Mouse (Mus musculus) myocyte (in vitro differentiated cells): ENCODE data around the gene Gpr156. TPM values are rescaled to one million over a fixed set of nuclear protein-coding genes. Genes with fewer than 3 reads are reported as not detected.

Experiments
- H3K27me3 ChIP-seq: one replicate; pipeline ENCODE4 v1.6.1; 2011; ENCODE audit not compliant: control insufficient read depth, insufficient read depth, insufficient read length
- H3K36me3 ChIP-seq: one replicate; pipeline ENCODE4 v1.6.1; 2011; ENCODE audit not compliant: control insufficient read depth, insufficient read depth
- H3K4me2 ChIP-seq: one replicate; pipeline ENCODE4 v1.6.1; 2011; ENCODE audit warnings: low read depth, control low read depth
- H3K4me3 ChIP-seq: one replicate; pipeline ENCODE4 v1.5.1; 2011; ENCODE audit warnings: mild to moderate bottlenecking, control low read depth, moderate library complexity
- H3K79me2 ChIP-seq: one replicate; pipeline ENCODE4 v1.6.1; 2011; ENCODE audit not compliant: control insufficient read depth, insufficient read depth
- H3ac ChIP-seq: one replicate; pipeline ENCODE4 v1.6.1; 2011; ENCODE audit not compliant: control insufficient read depth, insufficient read length
- CEBPB ChIP-seq: IDR thresholded peaks from 2 replicates; pipeline ENCODE4 v1.6.1; 2011; ENCODE audit warnings: mild to moderate bottlenecking, moderate library complexity; ENCODE audit not compliant: poor library complexity, insufficient read depth, severe bottlenecking
- E2F4 ChIP-seq: IDR thresholded peaks from one replicate; pipeline ENCODE4 v1.6.1; 2011; ENCODE audit warnings: mild to moderate bottlenecking, control low read depth, moderate library complexity; ENCODE audit not compliant: insufficient read depth
- MAX ChIP-seq: IDR thresholded peaks from one replicate; pipeline ENCODE4 v1.6.1; 2011; ENCODE audit warnings: low read depth, mild to moderate bottlenecking, control low read depth
- MYOD1 ChIP-seq, 3 experiments: IDR thresholded peaks; one replicate each; pipeline ENCODE4 v1.6.1; 2011; ENCODE audit warnings: control low read depth in 2 of 3, low read depth in 2 of 3, mild to moderate bottlenecking in 2 of 3, moderate library complexity in 1 of 3; ENCODE audit not compliant: insufficient read length in 2 of 3, control insufficient read depth in 1 of 3
- MYOG ChIP-seq, 3 experiments: IDR thresholded peaks; one replicate each; pipeline ENCODE4 v1.6.1; 2011; ENCODE audit warnings: control low read depth in 2 of 3, low read depth in 2 of 3, mild to moderate bottlenecking in 2 of 3; ENCODE audit not compliant: insufficient read length in 2 of 3, control insufficient read depth in 1 of 3, insufficient read depth in 1 of 3
- POLR2A ChIP-seq: IDR thresholded peaks from one replicate; pipeline ENCODE4 v1.6.1; 2011; ENCODE audit warnings: low read depth, mild to moderate bottlenecking, control low read depth, moderate library complexity; ENCODE audit not compliant: insufficient read length
- POLR2AphosphoS2 ChIP-seq: IDR thresholded peaks from one replicate; pipeline ENCODE4 v1.6.1; 2011; ENCODE audit warnings: low read depth, control low read depth; ENCODE audit not compliant: insufficient read length
- REST ChIP-seq: IDR thresholded peaks from one replicate; pipeline ENCODE4 v1.6.1; 2011; ENCODE audit warnings: mild to moderate bottlenecking, control low read depth, moderate library complexity; ENCODE audit not compliant: insufficient read depth, insufficient read length
- SRF ChIP-seq: IDR thresholded peaks from one replicate; pipeline ENCODE4 v1.6.1; 2011; ENCODE audit warnings: low read depth; ENCODE audit not compliant: control insufficient read depth, insufficient read length
- TCF12 ChIP-seq: IDR thresholded peaks from one replicate; pipeline ENCODE4 v1.6.1; 2011; ENCODE audit warnings: mild to moderate bottlenecking, control low read depth; ENCODE audit not compliant: poor library complexity, insufficient read depth, severe bottlenecking
- TCF3 ChIP-seq: IDR thresholded peaks from one replicate; pipeline ENCODE4 v1.6.1; 2011; ENCODE audit warnings: low read depth, control low read depth; ENCODE audit not compliant: insufficient read length
- USF1 ChIP-seq: IDR thresholded peaks from one replicate; pipeline ENCODE4 v1.6.1; 2011; ENCODE audit warnings: low read depth, mild to moderate bottlenecking, control low read depth, moderate library complexity
- polyA plus RNA-seq: library from polyadenylated mRNA; unstranded; fragments of >200 nt; fragmentation: generic; extraction: Trizol; gene quantifications from one replicate; pipeline ENCODE4 v1.2.1, GENCODE M21; 2012; ENCODE audit warnings: missing spikeins

The Gpr156 gene
- 0.06 TPM for polyA plus RNA-seq

DNA sequence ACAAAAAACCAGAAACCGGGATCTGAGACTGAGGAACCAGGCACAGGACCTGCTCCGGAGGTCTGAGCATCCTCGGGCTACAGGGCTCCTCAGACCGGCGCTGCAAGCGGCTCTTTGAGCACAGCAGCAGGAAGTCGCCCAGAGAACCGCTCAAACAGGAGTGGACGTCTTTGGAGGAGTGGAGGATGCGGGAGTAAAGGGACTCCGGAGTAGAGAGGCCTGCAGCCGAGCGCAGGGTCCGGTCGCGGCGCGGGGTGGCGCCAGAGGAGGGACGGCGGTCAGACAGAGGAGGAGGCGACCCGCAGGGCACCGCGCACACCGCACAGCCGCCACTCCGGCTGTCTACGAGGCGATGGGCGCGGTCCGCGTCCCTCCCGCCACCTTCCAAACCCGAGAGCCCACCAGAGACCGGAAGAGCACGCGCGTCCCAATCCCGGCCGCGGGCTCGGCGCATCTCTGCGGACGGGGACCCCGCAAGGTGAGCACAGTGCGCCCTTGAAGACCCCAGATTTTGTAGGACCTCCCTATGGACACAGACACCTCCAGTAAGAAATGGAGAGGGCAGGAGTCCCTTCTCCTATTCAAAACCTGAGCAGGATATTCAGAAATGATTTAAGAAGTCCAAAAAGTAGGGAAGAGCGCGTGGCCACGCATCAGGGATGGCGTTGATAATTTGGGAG, at the start of gene Gpr156:
Gene Gpr156 (plus strand): TSS at position 359 of the 680 bp plus-strand sequence.
- peaks cover 6% of the 10 kb centered on the region for H3K27me3 ChIP-seq
- H3K36me3 ChIP-seq: no peaks in the 10 kb centered on the region
- no peak within 1 kb of the TSS for H3K4me2 ChIP-seq
- H3K79me2 ChIP-seq: no peaks in the 10 kb centered on the region
- TF ChIP-seq TCF12 (no peak), CEBPB (no peak), TCF3 (no peak), MAX (no peak), E2F4 (no peak), SRF (no peak), REST (no peak), USF1 (no peak), POLR2A (no peak), POLR2AphosphoS2 (no peak), MYOG (IDR thresholded peaks at IDR 0.05; ENCODE audit: control insufficient read depth in 1 of 3, insufficient read depth in 1 of 3, insufficient read length in 2 of 3, low read depth in 2 of 3) (no peak), MYOD1 (IDR thresholded peaks at IDR 0.05; ENCODE audit: control insufficient read depth in 1 of 3, insufficient read length in 2 of 3, low read depth in 2 of 3) (no peak)
- no peak within 1 kb of the TSS for H3K4me3 ChIP-seq
- no peak within 1 kb of the TSS for H3ac ChIP-seq

DNA sequence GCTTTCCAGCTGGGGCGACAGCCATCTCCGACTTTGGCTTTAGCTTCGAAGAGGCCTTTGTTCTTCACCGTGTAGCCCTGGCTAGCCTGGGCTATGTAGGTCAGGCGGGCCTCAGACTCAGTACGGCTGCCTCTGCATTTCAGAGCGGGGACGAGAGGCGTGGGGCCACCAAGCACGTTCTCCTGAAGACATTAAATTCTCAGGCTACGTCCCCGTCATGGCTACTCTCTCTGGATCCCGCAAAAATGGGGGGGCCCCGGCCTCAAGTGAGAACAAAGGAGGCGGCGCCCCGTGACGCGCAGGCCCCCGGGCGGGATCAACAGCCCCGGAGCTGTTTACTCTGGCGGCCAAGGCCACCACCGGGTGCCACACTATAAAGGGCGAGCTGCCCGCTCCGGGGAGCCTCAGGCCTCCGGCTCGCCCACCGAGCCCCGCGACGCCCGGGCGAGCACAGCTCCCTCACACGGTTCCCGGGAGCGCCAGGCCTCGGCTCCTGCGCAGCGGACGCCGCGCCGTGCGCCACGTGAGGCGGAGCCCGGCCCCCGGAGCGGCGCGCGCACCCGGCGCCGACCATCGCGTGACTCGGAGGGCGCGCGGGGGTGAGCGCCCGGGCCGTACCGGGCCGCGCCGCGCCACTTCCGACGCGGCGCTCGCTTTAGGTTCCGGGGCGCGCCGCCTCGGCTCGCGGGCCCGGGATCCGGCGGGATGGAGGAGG, 48.3 kb upstream of the Gpr156 start, which contains the start of gene Lrrc58:
Gene Lrrc58 (plus strand): TSS at position 599 of the 715 bp plus-strand sequence.
- Histone ChIP-seq H3K36me3 (no peaks in the 10 kb centered on the region), H3K4me3 (peak within 1 kb of the TSS; percentile 75), H3K79me2 (peaks cover 41% of the 10 kb centered on the region), H3ac (peak within 1 kb of the TSS; percentile 75), H3K4me2 (peak within 1 kb of the TSS; percentile 82), H3K27me3 (no peaks in the 10 kb centered on the region)
- TF ChIP-seq TCF3: no peak
- no peak for TF ChIP-seq TCF12
- no peak for TF ChIP-seq REST
- TF ChIP-seq MYOG (IDR thresholded peaks at IDR 0.05; ENCODE audit: control insufficient read depth in 1 of 3, insufficient read depth in 1 of 3, insufficient read length in 2 of 3, low read depth in 2 of 3): no peak
- no peak for TF ChIP-seq CEBPB
- peak; percentile 58 for TF ChIP-seq USF1
- no peak for TF ChIP-seq MAX
- peak; percentile 86 for TF ChIP-seq POLR2A
- TF ChIP-seq SRF: no peak
- TF ChIP-seq MYOD1 (IDR thresholded peaks at IDR 0.05; ENCODE audit: control insufficient read depth in 1 of 3, insufficient read length in 2 of 3, low read depth in 2 of 3): peak in 1 of 3 experiments; percentile 20
- no peak for TF ChIP-seq E2F4
- peak; percentile 84 for TF ChIP-seq POLR2AphosphoS2

DNA sequence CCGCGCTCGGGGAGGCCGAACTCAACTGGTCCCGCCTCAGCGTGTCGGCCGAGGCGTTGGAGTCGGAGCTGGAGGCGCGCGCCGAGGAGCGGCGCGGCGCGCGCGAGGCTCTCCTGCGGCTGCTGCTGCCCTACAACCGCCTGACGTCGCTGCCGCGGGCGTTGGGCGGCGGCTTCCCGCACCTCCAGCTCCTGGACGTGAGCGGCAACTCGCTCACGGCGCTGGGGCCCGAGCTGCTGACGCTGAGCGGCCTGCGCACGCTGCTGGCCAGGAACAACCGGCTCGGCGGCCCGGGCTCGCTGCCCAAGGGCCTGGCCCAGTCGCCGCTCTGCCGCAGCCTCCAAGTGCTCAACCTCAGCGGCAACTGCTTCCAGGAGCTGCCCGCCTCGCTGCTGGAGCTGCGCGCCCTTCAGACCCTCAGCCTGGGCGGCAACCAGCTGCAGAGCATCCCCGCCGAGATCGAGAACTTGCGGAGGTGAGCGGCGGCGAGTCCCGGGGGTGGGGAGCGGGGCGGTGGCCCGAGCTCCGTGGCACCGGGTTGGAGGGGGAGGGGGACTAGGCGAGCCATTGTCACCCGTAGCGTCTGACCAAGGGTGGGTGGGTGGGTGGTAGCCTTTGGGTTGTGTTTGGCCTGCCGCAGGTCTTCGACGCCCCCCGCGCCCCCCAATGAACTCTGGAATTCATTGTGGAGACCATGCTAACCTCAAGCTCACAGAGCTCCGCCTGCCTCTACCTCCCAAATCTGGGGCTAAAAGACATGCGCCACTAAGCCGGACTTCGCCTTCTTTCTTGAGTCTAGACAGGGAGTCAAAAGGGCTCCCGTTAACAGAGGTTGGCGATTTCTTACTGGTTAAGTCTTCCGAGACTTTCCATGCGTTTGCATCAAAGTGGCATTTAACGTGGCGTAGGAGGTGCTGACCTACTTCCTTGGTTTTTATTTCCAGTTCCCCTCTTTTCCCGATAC, 47.5 kb upstream of the Gpr156 start:
- Histone ChIP-seq H3ac (peak overlapping the region; percentile 75), H3K79me2 (peaks cover 49% of the 10 kb centered on the region), H3K36me3 (no peaks in the 10 kb centered on the region), H3K4me3 (peak overlapping the region; percentile 75), H3K27me3 (no peaks in the 10 kb centered on the region), H3K4me2 (peak overlapping the region; percentile 82)
- TF ChIP-seq TCF12 (no peak), MYOD1 (IDR thresholded peaks at IDR 0.05; ENCODE audit: control insufficient read depth in 1 of 3, insufficient read length in 2 of 3, low read depth in 2 of 3) (no peak), POLR2A (peak; percentile 18), SRF (no peak), MYOG (IDR thresholded peaks at IDR 0.05; ENCODE audit: control insufficient read depth in 1 of 3, insufficient read depth in 1 of 3, insufficient read length in 2 of 3, low read depth in 2 of 3) (peak in 1 of 3 experiments; percentile 2)

DNA sequence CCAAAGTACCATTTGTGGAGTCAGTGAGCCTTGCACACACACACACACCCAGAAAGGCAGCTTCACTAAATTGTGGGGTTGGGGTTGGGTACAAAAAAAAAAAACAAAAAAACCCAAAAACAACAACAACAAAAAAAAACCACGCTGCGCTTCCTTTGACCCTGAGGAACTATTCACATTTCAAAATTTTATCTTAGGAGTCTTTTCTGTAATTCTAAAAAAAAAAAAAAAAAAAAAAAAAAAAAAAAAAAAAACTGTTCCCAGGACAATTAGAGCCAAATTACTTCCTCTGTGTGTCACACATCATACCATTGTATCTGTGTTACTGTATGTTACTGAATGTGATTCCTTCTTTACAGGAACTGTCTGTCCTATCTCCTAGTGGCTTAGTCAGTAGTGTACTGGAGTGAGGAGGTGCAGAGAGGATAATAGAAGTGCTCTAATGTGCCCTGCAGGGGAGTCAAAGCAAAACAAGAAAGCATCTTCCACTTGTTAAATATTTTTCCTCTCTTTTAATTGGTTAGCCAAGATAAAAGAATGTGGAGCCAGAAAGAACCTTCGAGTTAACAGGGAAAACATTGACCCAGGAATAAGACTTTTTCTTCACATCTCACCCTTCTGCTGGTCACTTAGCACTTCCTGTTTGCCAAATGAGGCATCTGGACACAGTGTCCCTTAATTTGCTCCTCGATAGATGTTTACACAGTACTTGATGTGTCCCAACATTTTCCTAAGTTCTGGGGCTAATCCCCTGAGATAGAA, 46.6 kb upstream of the Gpr156 start:
- Histone ChIP-seq H3K79me2 (peaks cover 58% of the 10 kb centered on the region), H3ac (peak overlapping the region; percentile 75), H3K4me2 (peak overlapping the region; percentile 82), H3K27me3 (no peaks in the 10 kb centered on the region), H3K4me3 (peak overlapping the region; percentile 75), H3K36me3 (no peaks in the 10 kb centered on the region)
- TF ChIP-seq POLR2AphosphoS2: no peak
- no peak for TF ChIP-seq E2F4
- no peak for TF ChIP-seq MYOG (IDR thresholded peaks at IDR 0.05; ENCODE audit: control insufficient read depth in 1 of 3, insufficient read depth in 1 of 3, insufficient read length in 2 of 3, low read depth in 2 of 3)
- no peak for TF ChIP-seq REST
- TF ChIP-seq MAX: no peak
- no peak for TF ChIP-seq TCF12
- no peak for TF ChIP-seq TCF3
- TF ChIP-seq MYOD1 (IDR thresholded peaks at IDR 0.05; ENCODE audit: control insufficient read depth in 1 of 3, insufficient read length in 2 of 3, low read depth in 2 of 3): no peak
- no peak for TF ChIP-seq POLR2A
- TF ChIP-seq USF1: no peak
- no peak for TF ChIP-seq CEBPB
- no peak for TF ChIP-seq SRF
